Mouse (Mus musculus): ENCODE measurements around the gene Nell2.
"Not testable (repeated sequence)": the region's sequence is repeated elsewhere in the genome, so short reads cannot be mapped to it uniquely, and the experiment has no call there.

The Nell2 gene

GRCm38 (mm10) chr15:95527948-95528861 lies at the start of gene Nell2:
Gene Nell2 (minus strand): TSS chr15:95528559.
- no peak for DNase-seq

GRCm38 (mm10) chr15:95574661-95575060 lies 46.3 kb upstream of the Nell2 start:
- DNase-seq, result peak; percentile 23

DNA sequence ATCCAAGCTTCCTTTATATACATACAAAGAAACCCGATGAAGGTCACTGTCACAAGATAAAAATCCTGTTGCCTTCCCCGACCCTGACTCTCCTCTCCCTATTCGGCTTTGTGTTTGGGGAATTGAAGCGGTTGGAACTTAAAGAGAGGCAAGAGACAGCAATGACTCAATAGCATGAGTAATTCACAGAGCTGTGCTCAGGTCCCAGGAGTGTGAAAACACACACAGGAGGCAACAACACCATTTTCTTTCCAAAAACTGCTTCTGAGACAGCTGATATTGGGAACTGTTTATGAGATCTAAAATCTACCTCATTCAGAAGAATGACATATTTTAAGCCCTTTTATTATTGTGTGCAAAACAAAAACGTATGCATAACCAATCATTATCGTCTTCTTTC lies 41.2 kb upstream of the Nell2 start:
- DNase-seq, result no peak

- DNase-seq, result no peak
These were observed 36.8 kb upstream of the Nell2 start for GRCm38 (mm10) chr15:95565160-95565559.

- DNase-seq, result no peak
These were observed 32.9 kb upstream of the Nell2 start for GRCm38 (mm10) chr15:95561303-95561702.

DNA sequence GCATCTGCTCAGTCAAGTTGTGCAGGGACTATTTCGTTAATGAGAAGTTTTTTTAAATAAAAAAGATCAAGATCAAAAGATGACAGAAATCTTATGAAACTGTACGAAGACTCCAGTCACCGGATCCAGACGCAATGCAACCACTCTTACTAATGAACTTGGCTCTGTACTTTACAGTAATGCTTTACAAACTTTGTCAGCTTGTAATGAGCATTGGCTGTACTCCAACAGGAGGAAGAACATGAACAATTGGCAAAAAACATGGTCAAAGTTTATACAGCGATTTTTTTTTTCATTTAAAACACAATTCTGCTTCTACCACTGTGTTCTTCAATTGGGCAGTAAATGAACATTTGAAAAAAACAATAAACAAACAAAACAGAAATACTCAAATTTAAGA lies 21.7 kb upstream of the Nell2 start:
- no peak for DNase-seq

DNA sequence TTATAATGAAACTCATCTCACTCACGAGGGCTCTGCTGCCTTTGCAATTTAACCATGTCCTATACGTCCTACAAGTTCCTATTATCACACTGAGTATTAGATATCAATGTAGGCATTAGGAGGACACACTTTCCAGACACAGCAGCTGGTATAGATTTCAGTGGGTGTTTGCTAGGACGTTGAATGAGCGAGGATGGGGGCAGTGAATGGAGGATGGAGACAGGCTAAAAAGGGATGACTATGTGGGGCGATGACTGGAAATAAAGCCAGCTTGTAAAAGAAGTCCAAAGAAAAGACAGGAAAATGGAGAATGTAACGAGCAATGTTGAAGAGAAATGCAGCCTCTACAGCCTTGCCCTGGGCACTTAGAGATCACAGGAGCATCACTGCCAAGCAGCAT lies 14.3 kb upstream of the Nell2 start:
- DNase-seq, result no peak

DNA sequence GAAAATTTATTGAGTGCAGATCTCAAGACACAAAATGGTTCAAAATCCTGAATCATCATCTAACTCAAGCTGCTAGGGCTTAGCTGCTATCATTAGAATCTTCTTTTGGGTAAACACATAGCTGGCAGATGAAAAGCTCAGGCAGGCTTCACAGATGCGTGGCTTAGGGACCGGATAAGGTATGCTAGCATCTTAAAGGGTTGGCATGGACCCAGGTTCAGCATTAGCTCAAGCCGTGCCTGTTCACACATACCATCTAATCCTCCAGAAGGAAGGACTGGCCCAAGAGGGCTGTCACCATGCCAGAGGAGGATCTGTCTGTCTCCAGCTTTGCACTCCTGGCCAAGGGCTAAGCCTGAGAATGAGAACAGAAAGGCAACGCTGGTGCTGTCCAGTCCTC lies 8.4 kb upstream of the Nell2 start:
- DNase-seq, result no peak

DNA sequence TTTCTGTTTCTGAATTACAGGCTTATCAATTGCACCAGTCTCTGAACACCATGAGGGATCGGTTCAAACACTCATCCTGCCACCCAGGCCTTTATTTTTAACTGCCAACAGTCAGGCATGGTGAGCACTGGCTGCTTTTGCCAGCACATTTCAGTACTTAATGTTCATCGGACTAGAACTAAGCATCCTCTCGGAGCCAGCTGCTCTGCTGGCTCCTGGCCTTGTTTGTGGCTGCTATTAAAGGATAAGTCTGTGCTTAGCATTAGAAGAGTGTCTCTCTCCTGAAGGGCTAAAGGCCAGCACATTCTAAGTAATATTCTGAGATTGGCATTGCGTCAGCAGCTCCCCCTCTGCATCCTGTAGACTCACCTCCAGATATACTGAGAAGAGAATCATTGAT lies 7.9 kb upstream of the Nell2 start:
- no peak for DNase-seq

DNA sequence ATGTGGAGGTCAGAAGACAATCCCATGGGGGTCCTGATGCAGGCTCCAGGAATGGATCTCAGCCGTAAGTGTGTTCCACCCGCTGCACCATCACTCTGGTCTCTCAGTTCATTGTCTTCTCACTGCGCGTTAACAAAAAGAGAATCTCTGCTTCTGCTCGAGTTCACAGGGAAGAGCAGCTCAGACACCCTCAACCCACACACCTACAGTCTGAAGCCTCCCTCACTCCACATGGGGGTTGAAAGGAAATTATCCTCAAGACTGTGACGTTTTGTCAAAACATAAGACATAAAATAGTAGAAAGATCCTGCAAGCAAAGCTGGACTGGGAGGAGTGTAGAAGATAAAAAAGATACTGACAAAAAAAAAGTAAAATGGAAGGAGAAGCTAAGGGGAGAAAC lies 6.3 kb upstream of the Nell2 start:
- no peak for DNase-seq

GRCm38 (mm10) chr15:95527461-95527947 lies 855 bp downstream of the Nell2 start:
- no peak for DNase-seq

DNA sequence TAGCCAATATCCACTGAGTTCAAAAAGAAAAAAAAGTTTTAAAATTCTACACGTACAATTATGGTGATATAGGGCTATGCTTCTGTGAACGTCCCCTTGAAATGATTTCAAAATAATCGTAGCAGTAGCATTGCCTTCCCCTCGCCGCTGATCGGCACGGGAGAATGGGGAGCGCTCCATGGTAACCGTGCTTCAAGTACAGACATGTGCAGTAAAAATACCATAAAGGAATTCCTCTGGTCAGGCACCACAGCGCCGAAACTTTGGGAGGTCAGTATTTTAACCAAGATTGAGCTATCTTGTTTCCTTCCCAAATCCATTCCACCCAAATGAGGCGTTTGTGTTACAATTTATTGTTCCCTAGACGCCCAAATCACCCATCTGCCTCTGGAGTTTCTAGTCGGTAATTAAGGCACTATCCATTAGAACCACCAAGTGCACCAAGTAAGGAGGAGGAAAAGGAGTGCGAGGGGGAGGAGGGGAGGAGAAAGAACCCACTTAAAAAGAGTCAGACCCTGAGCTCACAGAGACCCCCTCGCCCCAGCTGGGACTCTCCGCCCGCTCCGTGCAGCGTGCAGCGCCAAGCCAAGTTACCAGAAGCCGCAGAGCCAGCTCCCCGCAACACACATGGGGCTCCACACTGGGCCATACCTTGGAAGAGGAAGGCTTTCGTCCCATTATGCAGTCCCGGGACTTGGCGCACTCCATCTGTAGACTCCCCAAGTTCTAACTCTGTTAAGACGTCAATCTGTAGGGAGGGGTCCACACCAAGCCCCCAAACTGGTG lies 1.5 kb downstream of the Nell2 start:
- no peak for DNase-seq

DNA sequence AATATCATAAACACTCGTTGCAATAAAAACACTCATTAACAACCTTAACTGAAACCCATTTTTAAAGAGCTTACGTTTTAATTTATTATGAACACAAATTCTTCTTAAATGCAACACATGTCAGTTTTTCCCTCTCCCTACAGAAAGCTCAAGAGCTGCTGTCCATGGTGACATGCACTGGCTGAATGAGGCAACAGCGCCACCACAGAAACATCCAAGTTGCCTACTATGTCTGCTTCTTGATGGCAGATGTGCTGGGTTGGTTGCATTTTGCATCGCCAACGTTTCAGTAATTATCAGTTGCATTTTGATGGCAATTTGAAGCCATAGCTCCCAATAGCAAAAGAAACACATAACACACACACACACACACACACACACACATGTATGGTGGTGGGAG lies 2.4 kb downstream of the Nell2 start:
- DNase-seq, result no peak

DNA sequence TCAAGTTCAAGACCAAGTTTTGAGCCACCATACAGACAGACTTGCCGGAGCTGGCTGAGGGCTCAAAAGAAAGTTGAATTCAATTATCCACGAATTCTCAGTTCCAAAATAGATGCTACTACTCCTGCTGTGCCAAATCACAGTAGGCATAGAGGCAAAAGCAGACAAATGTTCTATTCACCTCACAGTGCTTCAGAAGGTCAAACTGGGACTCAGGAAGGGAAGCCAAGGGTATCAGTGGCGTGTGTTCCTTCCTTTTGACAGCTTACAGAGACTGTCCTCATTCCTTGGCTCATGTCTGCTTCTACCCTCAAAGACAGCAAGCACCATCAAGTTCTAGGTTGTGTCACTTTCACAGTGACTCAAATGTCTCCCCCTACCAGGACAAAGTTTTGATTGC lies 10.2 kb downstream of the Nell2 start:
- DNase-seq, result no peak

DNA sequence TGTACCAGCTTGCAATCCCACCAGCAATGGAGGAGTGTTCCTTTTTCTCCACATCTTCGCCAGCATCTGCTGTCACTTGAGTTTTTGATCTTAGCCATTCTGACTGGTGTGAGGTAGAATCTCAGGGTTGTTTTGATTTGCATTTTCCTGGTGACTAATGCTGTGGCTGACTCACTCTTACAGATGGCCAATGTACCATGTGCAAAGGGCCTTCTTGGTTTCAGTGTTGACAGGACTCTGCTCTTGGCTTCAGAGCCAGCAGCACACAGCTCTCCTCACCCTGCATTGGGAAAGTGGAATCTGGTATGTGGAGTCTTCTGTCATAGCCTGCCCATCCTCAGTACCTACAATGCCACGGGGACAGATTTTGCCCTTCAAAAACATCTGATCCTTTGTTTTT lies 15.1 kb downstream of the Nell2 start:
- not testable (repeated sequence) for DNase-seq

DNA sequence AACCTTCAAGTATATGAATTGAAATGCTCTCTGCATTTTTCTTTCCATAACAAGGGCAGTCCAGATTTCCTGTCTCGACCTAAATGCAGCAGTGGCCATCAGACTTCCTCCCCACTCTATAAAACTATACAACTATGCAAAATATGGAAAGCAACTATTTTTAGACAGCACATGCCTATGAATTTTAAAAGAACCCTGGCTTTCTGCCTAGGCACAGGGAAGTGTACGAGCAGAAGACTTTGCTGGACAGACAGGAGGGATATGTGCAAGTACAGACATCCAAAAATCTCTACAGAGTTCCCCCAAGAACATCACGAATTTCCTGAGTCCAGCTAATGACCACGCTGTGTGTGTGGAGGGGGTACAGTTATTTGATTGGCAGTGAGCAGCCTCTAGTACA lies 32.7 kb downstream of the Nell2 start:
- DNase-seq, result no peak

DNA sequence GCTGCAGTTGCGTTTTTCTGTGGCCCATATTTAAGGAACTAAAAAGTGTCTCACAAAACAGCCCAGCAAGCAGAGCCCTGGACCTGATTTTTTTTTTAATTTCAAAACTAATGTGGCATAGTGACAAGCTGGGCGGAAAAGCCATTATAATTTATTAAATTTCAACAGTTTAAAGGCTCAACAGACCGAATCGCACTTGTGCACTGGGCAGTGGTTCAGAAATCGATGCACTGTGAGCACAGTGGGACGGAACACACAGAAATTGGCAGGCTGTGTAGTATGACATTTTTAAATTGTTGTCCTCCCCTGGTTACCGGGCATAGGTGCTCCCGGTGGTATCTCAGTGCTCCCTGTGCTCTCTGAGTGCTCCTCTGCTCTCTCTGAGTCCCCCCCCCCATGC lies 33.2 kb downstream of the Nell2 start:
- no peak for DNase-seq

DNA sequence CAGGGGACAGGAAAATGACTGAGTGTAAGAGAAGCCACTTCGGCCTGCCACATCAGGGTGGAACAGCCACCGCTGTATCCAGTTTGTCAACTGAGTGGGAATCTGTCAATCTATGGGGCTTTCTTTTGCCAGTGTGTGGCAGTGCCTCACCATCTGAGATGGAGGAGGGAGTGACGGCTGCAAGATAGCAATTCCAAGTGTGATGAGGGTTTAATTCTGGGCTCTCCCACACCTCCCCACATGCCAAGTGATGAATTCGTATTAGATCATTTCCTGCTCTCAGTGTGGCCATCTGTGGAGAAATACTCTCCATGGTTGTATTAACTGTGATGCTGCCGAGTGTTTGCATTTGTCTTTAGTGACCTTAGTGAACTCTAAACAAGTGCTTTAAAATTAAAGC lies 36.2 kb downstream of the Nell2 start:
- DNase-seq, result no peak

DNA sequence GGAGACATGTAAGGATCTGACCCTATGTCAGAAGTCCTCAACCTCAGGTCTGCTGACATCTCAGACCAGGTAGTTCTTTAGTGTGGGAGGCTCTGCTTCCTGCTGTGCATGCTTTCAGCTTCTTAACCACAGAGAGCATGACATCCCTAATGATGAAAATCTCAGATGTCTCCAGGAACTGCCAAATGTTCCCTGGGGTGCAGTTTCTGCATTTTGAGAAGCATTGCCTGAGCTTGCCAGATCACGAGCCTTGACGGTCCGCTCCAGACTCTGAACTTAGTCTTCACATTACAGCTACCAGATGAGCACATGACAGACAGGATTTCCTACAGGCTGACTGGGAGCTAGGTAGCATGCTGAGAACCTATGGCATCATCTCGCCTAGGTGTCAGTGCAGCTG lies 39.2 kb downstream of the Nell2 start:
- no peak for DNase-seq

GRCm38 (mm10) chr15:95487961-95488360 lies 40.4 kb downstream of the Nell2 start:
- no peak for DNase-seq

DNA sequence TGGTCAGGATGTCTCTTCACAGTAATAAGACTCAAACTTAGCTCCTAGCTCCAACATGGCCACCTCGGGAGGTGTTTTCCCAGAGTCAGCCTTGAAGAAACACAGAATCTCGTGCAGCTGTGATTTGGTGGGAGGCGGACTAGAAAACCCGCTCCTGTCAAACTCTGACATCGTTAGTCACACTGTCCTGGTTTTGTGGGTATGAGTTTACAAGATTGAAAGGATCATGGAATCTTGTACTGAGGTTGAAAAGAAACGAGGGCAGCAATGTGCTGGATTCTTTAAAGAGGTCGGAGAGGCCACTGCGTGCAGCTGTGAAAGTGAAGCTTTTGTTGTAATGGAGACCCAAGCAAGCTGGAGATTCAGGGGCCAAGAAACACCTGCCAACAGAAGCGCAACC lies 46.4 kb downstream of the Nell2 start:
- no peak for DNase-seq

DNA sequence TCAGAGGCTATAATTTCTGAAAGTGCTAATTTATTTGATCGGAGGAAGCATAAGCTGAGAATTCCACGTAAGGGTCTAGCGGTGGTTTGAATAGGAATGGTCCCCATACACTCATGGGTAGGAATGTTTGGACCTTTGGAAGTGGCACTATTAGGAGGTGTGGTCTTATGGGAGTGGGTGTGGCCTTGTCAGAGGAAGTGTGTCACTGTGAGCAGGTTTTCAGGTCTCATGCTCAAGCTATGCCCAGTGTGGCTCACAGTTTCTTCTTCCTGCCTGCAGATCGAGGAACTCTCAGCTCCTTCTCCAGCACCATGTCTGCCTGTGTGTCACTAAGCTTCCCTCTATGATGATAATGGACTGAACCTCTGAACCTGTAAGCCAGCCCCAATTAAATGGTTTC lies 46.8 kb downstream of the Nell2 start:
- no peak for DNase-seq

DNA sequence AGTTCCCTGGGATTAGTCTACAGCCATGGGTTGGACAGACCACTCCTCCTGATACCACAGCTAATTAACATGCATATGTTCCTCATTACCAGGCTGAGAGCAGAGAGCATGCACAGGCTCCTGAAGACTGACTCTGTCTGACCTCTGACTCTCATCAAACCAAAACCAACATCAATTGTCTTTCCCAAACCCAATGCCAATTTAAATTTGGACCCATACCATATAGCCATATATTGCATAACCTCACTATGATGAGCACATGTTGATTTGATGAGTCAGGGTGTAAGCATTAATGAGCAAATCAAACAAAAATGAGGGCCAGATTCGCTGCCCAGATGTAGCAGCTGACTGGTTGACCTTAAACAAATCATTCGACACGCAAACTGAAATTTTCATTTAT lies 51.9 kb downstream of the Nell2 start:
- no peak for DNase-seq

DNA sequence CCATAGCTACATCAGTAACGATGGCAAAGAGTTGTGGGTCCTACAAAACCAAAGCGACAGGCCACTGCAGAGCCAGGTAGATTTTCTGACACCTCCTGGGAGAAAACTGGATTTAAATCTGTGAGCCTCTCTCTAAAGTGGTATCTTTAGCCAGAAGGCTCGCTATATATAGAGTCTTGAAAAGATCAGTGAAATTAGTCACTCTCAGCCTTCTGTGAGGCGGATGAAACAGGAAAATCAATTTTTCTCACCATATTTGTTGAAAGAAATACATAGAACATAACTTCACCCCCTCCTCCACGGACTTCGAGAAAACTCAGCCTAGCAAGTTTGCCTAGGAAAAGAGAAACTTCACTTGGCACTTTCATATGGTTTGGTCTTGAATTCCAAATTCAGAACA lies 54.4 kb downstream of the Nell2 start:
- DNase-seq, result no peak

All from kidney, adult 18-20 months (tissue).